Mouse (Mus musculus): Measurements from ENCODE around the gene Tldc2. TPM values are rescaled to one million over a fixed set of nuclear protein-coding genes. Genes with fewer than 3 reads are reported as not detected.

The Tldc2 gene
- not detected in 2 replicates for polyA plus RNA-seq (2014; fragmentation: Nextera tagmentation; extraction: Ambion mirVana)

GRCm38 (mm10) chr2:157086796-157087195 lies at the start of gene Tldc2:
Tldc2 (plus strand) TSS chr2:157087055.
- H3K27ac ChIP-seq (ENCODE audit: low read depth, low read length), result no peak within 1 kb of the TSS
- H3K36me3 ChIP-seq (ENCODE audit: control insufficient read depth, insufficient read depth, low read length), result no peaks in the 10 kb centered on the region
- no peaks in the 10 kb centered on the region for H3K9me3 ChIP-seq (ENCODE audit: control insufficient read depth, low read length)
- no peak within 1 kb of the TSS for H3K4me2 ChIP-seq
- peaks cover 2% of the 10 kb centered on the region; the same call in 1 of the 2 replicates for H3K4me1 ChIP-seq (ENCODE audit: control insufficient read depth, insufficient read depth, low read length)
- 82% methylated on average over 8 of the region's 8 CpGs for WGBS
- no peak for DNase-seq (ENCODE audit: low spot score, missing footprints)
- ATAC-seq (ENCODE audit: low FRiP score), result no peak
- no peak within 1 kb of the TSS for H3K9ac ChIP-seq (ENCODE audit: low read length)
- no peak within 1 kb of the TSS for H3K4me3 ChIP-seq (ENCODE audit: low read depth, low read length)
- no peaks in the 10 kb centered on the region for H3K27me3 ChIP-seq (ENCODE audit: control insufficient read depth, insufficient read depth, low read length)

- Histone ChIP-seq H3K9ac (ENCODE audit: low read length) (no peak overlapping the region), H3K4me1 (ENCODE audit: control insufficient read depth, insufficient read depth, low read length) (no peaks in the 10 kb centered on the region), H3K9me3 (ENCODE audit: control insufficient read depth, low read length) (no peaks in the 10 kb centered on the region), H3K27ac (ENCODE audit: low read depth, low read length) (no peak overlapping the region), H3K27me3 (ENCODE audit: control insufficient read depth, insufficient read depth, low read length) (no peaks in the 10 kb centered on the region), H3K36me3 (ENCODE audit: control insufficient read depth, insufficient read depth, low read length) (peaks cover 26% of the 10 kb centered on the region), H3K4me3 (ENCODE audit: low read depth, low read length) (no peak overlapping the region), H3K4me2 (no peak overlapping the region)
- DNase-seq (ENCODE audit: low spot score, missing footprints) (no peak), ATAC-seq (ENCODE audit: low FRiP score) (no peak)
- WGBS, result 87% methylated on average over 9 of the region's 9 CpGs
Observed at GRCm38 (mm10) chr2:157037303-157037702, 49.6 kb upstream of the Tldc2 start.

- H3K4me2 ChIP-seq, result no peak overlapping the region
- 89% methylated on average over 50 of the region's 50 CpGs for WGBS
Observed at GRCm38 (mm10) chr2:157039900-157040648, 46.8 kb upstream of the Tldc2 start.

DNA sequence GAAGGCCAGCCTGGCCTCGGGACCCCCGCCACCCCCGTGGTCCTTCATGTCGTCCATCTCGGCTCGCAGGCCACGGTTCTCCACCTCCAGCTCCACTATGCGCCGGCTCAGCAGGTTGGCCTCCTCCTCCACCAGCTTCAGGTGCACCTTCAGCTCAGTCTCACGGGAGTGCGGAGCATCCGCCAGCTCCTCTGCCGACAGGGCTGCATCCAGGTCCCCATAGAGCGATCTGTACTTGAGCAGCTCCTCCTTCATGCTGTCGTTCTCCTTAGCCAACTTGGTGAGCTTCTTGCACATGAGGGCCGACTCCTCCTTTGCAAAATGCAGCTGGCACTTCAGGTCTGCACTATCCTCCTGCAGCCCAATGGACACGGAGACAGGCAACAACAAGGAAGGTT lies 46.2 kb upstream of the Tldc2 start:
- no peak for ATAC-seq (ENCODE audit: low FRiP score)
- H3K4me1 ChIP-seq (ENCODE audit: control insufficient read depth, insufficient read depth, low read length), result no peaks in the 10 kb centered on the region
- H3K9me3 ChIP-seq (ENCODE audit: control insufficient read depth, low read length), result no peaks in the 10 kb centered on the region
- DNase-seq (ENCODE audit: low spot score, missing footprints), result no peak
- peaks cover 34% of the 10 kb centered on the region for H3K36me3 ChIP-seq (ENCODE audit: control insufficient read depth, insufficient read depth, low read length)
- WGBS, result 84% methylated on average over 17 of the region's 17 CpGs
- no peak overlapping the region for H3K4me2 ChIP-seq
- no peak overlapping the region for H3K9ac ChIP-seq (ENCODE audit: low read length)
- no peaks in the 10 kb centered on the region for H3K27me3 ChIP-seq (ENCODE audit: control insufficient read depth, insufficient read depth, low read length)
- no peak overlapping the region for H3K27ac ChIP-seq (ENCODE audit: low read depth, low read length)
- no peak overlapping the region for H3K4me3 ChIP-seq (ENCODE audit: low read depth, low read length)

More at GRCm38 (mm10) chr2:157039900-157040648, 46.8 kb upstream of the Tldc2 start:
- ATAC-seq (ENCODE audit: low FRiP score) (no peak), DNase-seq (ENCODE audit: low spot score, missing footprints) (no peak)
- Histone ChIP-seq H3K9ac (ENCODE audit: low read length) (no peak overlapping the region), H3K27ac (ENCODE audit: low read depth, low read length) (no peak overlapping the region), H3K9me3 (ENCODE audit: control insufficient read depth, low read length) (no peaks in the 10 kb centered on the region), H3K36me3 (ENCODE audit: control insufficient read depth, insufficient read depth, low read length) (peaks cover 28% of the 10 kb centered on the region), H3K4me1 (ENCODE audit: control insufficient read depth, insufficient read depth, low read length) (no peaks in the 10 kb centered on the region), H3K4me3 (ENCODE audit: low read depth, low read length) (no peak overlapping the region), H3K27me3 (ENCODE audit: control insufficient read depth, insufficient read depth, low read length) (no peaks in the 10 kb centered on the region)

DNA sequence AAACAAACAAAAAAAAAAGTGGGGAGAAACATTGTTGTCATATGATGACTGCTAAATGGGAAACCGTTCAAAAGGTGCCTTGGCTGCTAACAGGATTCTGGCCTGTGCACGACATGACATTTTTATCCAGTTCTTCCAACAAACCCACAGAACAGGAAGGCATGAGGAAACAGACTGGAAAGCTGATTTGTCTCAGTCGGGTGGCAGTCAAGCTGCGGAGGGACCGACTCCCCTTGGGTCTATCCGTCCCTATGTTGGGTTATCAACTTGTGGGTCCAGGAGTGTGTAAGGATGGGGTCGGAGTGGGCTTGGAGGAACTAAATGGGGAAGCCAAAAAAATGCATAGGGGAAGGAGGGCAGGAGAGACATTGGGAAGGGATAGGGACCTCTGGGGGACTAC lies 45.4 kb upstream of the Tldc2 start:
- ATAC-seq (ENCODE audit: low FRiP score) (no peak), DNase-seq (ENCODE audit: low spot score, missing footprints) (no peak)
- Histone ChIP-seq H3K27ac (ENCODE audit: low read depth, low read length) (no peak overlapping the region), H3K4me3 (ENCODE audit: low read depth, low read length) (no peak overlapping the region), H3K9ac (ENCODE audit: low read length) (no peak overlapping the region), H3K27me3 (ENCODE audit: control insufficient read depth, insufficient read depth, low read length) (no peaks in the 10 kb centered on the region), H3K4me2 (no peak overlapping the region), H3K36me3 (ENCODE audit: control insufficient read depth, insufficient read depth, low read length) (peaks cover 42% of the 10 kb centered on the region), H3K4me1 (ENCODE audit: control insufficient read depth, insufficient read depth, low read length) (no peaks in the 10 kb centered on the region), H3K9me3 (ENCODE audit: control insufficient read depth, low read length) (no peaks in the 10 kb centered on the region)
- 90% methylated on average over 7 of the region's 7 CpGs for WGBS

- H3K9me3 ChIP-seq (ENCODE audit: control insufficient read depth, low read length), result no peaks in the 10 kb centered on the region
- no peaks in the 10 kb centered on the region for H3K27me3 ChIP-seq (ENCODE audit: control insufficient read depth, insufficient read depth, low read length)
- no peak overlapping the region for H3K27ac ChIP-seq (ENCODE audit: low read depth, low read length)
- 94% methylated on average over 8 of the region's 8 CpGs for WGBS
- no peak for DNase-seq (ENCODE audit: low spot score, missing footprints)
- ATAC-seq (ENCODE audit: low FRiP score), result no peak
- H3K9ac ChIP-seq (ENCODE audit: low read length), result no peak overlapping the region
- peaks cover 43% of the 10 kb centered on the region for H3K36me3 ChIP-seq (ENCODE audit: control insufficient read depth, insufficient read depth, low read length)
- no peak overlapping the region for H3K4me3 ChIP-seq (ENCODE audit: low read depth, low read length)
- H3K4me2 ChIP-seq, result no peak overlapping the region
- no peaks in the 10 kb centered on the region for H3K4me1 ChIP-seq (ENCODE audit: control insufficient read depth, insufficient read depth, low read length)
Observed at GRCm38 (mm10) chr2:157043556-157043955, 43.3 kb upstream of the Tldc2 start.

- ATAC-seq (ENCODE audit: low FRiP score) (no peak), DNase-seq (ENCODE audit: low spot score, missing footprints) (no peak)
- Histone ChIP-seq H3K4me1 (ENCODE audit: control insufficient read depth, insufficient read depth, low read length) (no peaks in the 10 kb centered on the region), H3K36me3 (ENCODE audit: control insufficient read depth, insufficient read depth, low read length) (peaks cover 43% of the 10 kb centered on the region), H3K27ac (ENCODE audit: low read depth, low read length) (no peak overlapping the region), H3K4me3 (ENCODE audit: low read depth, low read length) (no peak overlapping the region), H3K27me3 (ENCODE audit: control insufficient read depth, insufficient read depth, low read length) (no peaks in the 10 kb centered on the region), H3K9ac (ENCODE audit: low read length) (no peak overlapping the region), H3K4me2 (no peak overlapping the region), H3K9me3 (ENCODE audit: control insufficient read depth, low read length) (no peaks in the 10 kb centered on the region)
Observed at GRCm38 (mm10) chr2:157043987-157044386, 42.9 kb upstream of the Tldc2 start.

DNA sequence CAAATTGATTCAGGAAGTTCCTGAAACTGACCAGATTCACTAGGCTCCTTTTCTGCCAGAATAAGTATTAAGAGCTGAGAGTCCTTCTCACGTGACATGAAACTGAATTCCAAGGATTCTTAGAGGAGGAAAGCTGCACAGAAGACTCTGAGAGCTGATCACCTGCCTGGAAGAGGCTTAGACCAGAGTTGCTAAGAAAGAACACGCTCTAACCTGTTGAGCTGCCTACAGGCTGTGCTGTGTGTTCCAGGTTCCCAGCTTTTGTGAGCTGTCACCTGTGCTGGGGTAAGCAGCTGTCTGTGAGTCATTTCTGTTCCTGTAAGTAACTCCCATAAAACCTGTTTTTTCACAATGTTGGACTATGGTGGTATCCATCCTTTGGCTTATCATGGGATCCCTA lies 40.9 kb upstream of the Tldc2 start:
- Histone ChIP-seq H3K27me3 (ENCODE audit: control insufficient read depth, insufficient read depth, low read length) (no peaks in the 10 kb centered on the region), H3K4me2 (no peak overlapping the region), H3K9ac (ENCODE audit: low read length) (no peak overlapping the region), H3K27ac (ENCODE audit: low read depth, low read length) (no peak overlapping the region), H3K4me3 (ENCODE audit: low read depth, low read length) (no peak overlapping the region), H3K9me3 (ENCODE audit: control insufficient read depth, low read length) (no peaks in the 10 kb centered on the region), H3K4me1 (ENCODE audit: control insufficient read depth, insufficient read depth, low read length) (peaks cover 11% of the 10 kb centered on the region), H3K36me3 (ENCODE audit: control insufficient read depth, insufficient read depth, low read length) (peaks cover 30% of the 10 kb centered on the region; the same call in 1 of the 2 replicates)
- DNase-seq (ENCODE audit: low spot score, missing footprints), result no peak
- 93% methylated on average over 2 of the region's 2 CpGs for WGBS
- ATAC-seq (ENCODE audit: low FRiP score), result no peak

DNA sequence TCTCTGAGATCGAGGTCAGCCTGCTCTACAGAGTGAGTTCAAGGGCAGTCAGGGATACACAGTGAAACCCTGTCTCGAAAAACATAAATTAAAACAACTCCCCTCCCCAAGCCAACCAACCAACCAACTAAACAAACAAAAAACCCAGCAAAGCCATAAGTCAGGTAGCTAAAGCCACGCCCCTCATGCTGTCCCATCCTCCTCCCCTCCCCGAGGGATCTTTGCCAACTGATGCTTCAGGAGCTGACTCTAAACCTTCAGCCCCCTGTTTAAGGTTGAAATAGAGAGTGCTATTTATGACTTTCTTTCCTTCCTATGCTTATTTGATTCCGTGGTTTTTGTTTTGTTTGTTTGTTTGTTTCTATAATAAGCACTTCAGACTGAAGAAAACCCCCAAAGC lies 39.9 kb upstream of the Tldc2 start:
- WGBS, result 94% methylated on average over 5 of the region's 5 CpGs
- Histone ChIP-seq H3K4me1 (ENCODE audit: control insufficient read depth, insufficient read depth, low read length) (peaks cover 12% of the 10 kb centered on the region), H3K27ac (ENCODE audit: low read depth, low read length) (no peak overlapping the region), H3K9ac (ENCODE audit: low read length) (no peak overlapping the region), H3K9me3 (ENCODE audit: control insufficient read depth, low read length) (no peaks in the 10 kb centered on the region), H3K27me3 (ENCODE audit: control insufficient read depth, insufficient read depth, low read length) (no peaks in the 10 kb centered on the region), H3K4me2 (no peak overlapping the region), H3K4me3 (ENCODE audit: low read depth, low read length) (no peak overlapping the region), H3K36me3 (ENCODE audit: control insufficient read depth, insufficient read depth, low read length) (peaks cover 28% of the 10 kb centered on the region; the same call in 1 of the 2 replicates)
- ATAC-seq (ENCODE audit: low FRiP score), result no peak
- DNase-seq (ENCODE audit: low spot score, missing footprints), result no peak

Data from midbrain, embryonic 11.5 days (tissue).